Mouse (Mus musculus) activated CD4-positive, CD25-positive, alpha-beta regulatory T cell, adult 4 months (primary cell): ENCODE results near the gene Asb2. TPM values are rescaled to one million over a fixed set of nuclear protein-coding genes. Genes with fewer than 3 reads are reported as not detected.

Experiments used
- polyA plus RNA-seq, 2 experiments: library from polyadenylated mRNA; unstranded; fragments of 100-300 nt; shearing (Covaris generic); gene quantifications; one replicate each; pipeline ENCODE4 v1.2.1; 2017

Asb2 gene
- polyA plus RNA-seq, 2 experiments from 2014 or later, result 14.2 to 37.7 TPM

Other genes starting within 250 kb of the Asb2 start
- not detected for gene Prima1, start 113.9 kb downstream of the Asb2 start, polyA plus RNA-seq
- gene Fam181a, start 45.0 kb downstream of the Asb2 start, polyA plus RNA-seq, result not detected
- gene Otub2, start 32.7 kb upstream of the Asb2 start, polyA plus RNA-seq, result 1 to 10 TPM; 1.7 TPM
- gene 9330161L09Rik, start 51.8 kb upstream of the Asb2 start, polyA plus RNA-seq, result 1 to 10 TPM in 1 of 2 experiments, not detected in 1; 1.1 TPM
- 100 to 1,000 TPM; 193 to 282 TPM for gene Ddx24, start 69.8 kb upstream of the Asb2 start, polyA plus RNA-seq
- gene Ifi27, start 78.2 kb upstream of the Asb2 start, polyA plus RNA-seq, result 100 to 1,000 TPM; 252 to 334 TPM
- 1,000 to 10,000 TPM; 1,686 to 1,965 TPM for gene Ifi27l2a, start 87.7 kb upstream of the Asb2 start, polyA plus RNA-seq
- not detected for gene Ifi27l2b, start 101.2 kb upstream of the Asb2 start, polyA plus RNA-seq
- gene Ppp4r4, start 176.3 kb upstream of the Asb2 start, polyA plus RNA-seq, result under 1 TPM in 1 of 2 experiments, not detected in 1; 0.17 TPM